Mouse (Mus musculus): ENCODE results near the gene Xrra1. TPM values are rescaled to one million over a fixed set of nuclear protein-coding genes. Genes with fewer than 3 reads are reported as not detected.

Gene Xrra1
- polyA plus RNA-seq, 1 experiment, result 1.1 TPM

DNA sequence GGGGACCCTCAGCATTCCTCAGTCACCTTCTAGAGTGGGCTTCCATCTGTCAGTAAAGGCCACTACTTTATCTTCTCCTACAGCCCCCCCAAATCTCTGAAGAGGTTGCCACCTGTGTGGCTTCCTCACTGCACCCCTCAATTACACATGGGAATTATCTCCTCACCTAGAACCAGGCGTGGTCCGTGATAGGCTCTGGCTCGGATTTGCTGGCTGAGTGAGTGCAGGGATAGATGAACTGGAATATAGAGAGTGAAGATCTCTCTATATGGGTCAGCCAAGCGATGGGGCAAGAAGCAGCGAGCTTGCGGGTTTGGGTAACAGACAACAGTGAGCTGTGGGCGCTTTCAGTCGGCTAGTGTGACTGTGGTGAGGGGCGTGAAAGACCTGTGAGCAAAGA is 33.4 kb upstream of the Xrra1 start:
- no peak for TF ChIP-seq CTCF (IDR thresholded peaks at IDR 0.05; ENCODE audit: insufficient read depth, low read length)
- no peak for TF ChIP-seq POLR2A (IDR thresholded peaks at IDR 0.05; ENCODE audit: borderline replicate concordance, extremely low read depth, low read depth, low read length)
- peaks cover 3% of the 10 kb centered on the region for H3K4me1 ChIP-seq (ENCODE audit: control insufficient read depth, insufficient read depth, low read length)
- no peak overlapping the region for H3K4me3 ChIP-seq (replicated peaks; ENCODE audit: extremely low read depth, low read depth, low read length)
- WGBS, result 86% methylated on average over 9 of the region's 9 CpGs
- DNase-seq, result no peak

- Histone ChIP-seq H3K4me1 (ENCODE audit: control insufficient read depth, insufficient read depth, low read length) (peaks cover 3% of the 10 kb centered on the region), H3K4me3 (replicated peaks; ENCODE audit: extremely low read depth, low read depth, low read length) (no peak overlapping the region)
- DNase-seq, result no peak
- no peak for TF ChIP-seq POLR2A (IDR thresholded peaks at IDR 0.05; ENCODE audit: borderline replicate concordance, extremely low read depth, low read depth, low read length)
- no peak for TF ChIP-seq CTCF (IDR thresholded peaks at IDR 0.05; ENCODE audit: insufficient read depth, low read length)
- WGBS, result 63% methylated on average over 6 of the region's 6 CpGs
These were observed 32.8 kb upstream of the Xrra1 start for GRCm38 (mm10) chr7:99826096-99826495.

DNA sequence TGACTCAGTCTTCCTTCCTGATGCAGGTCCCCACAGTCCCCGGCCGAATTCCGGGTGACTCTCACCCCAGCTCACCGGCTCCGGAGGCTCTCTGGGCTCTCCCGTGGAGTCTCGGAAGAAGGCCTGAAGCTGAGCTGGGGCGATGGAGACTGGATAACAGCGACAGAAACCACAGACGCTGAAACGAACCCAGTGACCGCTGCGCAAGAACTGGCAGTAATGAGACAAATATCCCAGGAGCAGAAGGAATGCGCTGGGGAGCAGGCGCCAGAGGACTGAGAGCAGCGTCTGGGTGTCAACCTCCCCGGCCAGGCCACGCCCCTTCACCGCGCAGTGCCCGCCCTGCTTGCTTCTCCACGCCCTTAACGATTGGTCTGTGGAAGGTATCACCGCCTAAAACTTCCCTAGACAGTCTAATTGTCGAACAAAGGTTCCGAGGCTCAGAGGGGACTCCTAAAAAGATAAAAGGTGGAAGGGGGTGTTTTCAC is 30.8 kb upstream of the Xrra1 start, which contains the start of gene Neu3:
TSS of gene Neu3 (minus strand) at position 335 of the 488 bp plus-strand sequence.
- H3K4me1 ChIP-seq (ENCODE audit: control insufficient read depth, insufficient read depth, low read length), result peaks cover 3% of the 10 kb centered on the region
- TF ChIP-seq CTCF (IDR thresholded peaks at IDR 0.05; ENCODE audit: insufficient read depth, low read length) (0 out of 2 replicates have a peak, but pooled peaks have one; percentile 3), POLR2A (IDR thresholded peaks at IDR 0.05; ENCODE audit: borderline replicate concordance, extremely low read depth, low read depth, low read length) (peak; percentile 79; the same call in 1 of the 2 replicates)
- DNase-seq, result peak; percentile 90
- peak within 1 kb of the TSS; percentile 61 for H3K4me3 ChIP-seq (replicated peaks; ENCODE audit: extremely low read depth, low read depth, low read length)
- 1% methylated on average over 26 of the region's 26 CpGs for WGBS

DNA sequence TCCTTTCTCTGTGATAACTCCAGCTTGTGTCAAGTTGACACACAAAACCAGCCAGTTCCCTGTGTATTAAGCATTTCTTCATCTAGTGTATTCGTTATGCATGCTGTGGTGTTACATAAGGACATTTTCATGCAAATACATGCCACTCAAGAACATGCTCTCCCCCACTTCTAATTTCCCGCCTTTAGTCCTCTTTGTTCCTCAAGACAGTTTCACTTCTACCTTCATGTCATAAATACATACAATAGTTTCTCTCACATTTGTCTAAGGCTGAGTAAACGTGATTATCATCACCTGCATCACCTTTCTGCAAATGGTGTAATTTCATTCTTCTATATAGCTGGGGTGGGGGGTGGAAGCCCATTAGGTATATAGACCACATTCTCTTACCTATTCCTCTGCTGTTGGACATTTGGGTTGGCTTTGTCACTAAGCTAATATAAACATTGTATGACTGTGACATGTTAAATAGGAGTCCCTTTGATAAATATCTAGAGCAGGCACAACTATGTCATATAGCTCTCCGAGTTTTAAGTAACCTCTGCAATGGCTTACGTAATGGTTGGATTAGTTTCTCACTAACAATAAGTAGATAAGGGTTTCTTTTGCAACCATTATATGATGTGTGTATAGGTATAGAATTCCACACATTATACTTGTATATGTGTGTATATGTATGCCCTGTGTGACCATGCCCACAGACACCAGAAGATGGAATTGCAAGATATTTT is 25.6 kb upstream of the Xrra1 start:
- no peak for DNase-seq

GRCm38 (mm10) chr7:99833846-99834222 is 25.1 kb upstream of the Xrra1 start:
- Histone ChIP-seq H3K4me3 (replicated peaks; ENCODE audit: extremely low read depth, low read depth, low read length) (no peak overlapping the region), H3K4me1 (ENCODE audit: control insufficient read depth, insufficient read depth, low read length) (no peaks in the 10 kb centered on the region)
- DNase-seq, result no peak
- WGBS, result 74% methylated on average over 2 of the region's 2 CpGs
- no peak for TF ChIP-seq POLR2A (IDR thresholded peaks at IDR 0.05; ENCODE audit: borderline replicate concordance, extremely low read depth, low read depth, low read length)
- no peak for TF ChIP-seq CTCF (IDR thresholded peaks at IDR 0.05; ENCODE audit: insufficient read depth, low read length)

More for the DNA sequence above, 25.6 kb upstream of the Xrra1 start:
- no peaks in the 10 kb centered on the region for H3K4me1 ChIP-seq (ENCODE audit: control insufficient read depth, insufficient read depth, low read length)
- no peak overlapping the region for H3K4me3 ChIP-seq (replicated peaks; ENCODE audit: extremely low read depth, low read depth, low read length)
- no peak for TF ChIP-seq CTCF (IDR thresholded peaks at IDR 0.05; ENCODE audit: insufficient read depth, low read length)
- no peak for TF ChIP-seq POLR2A (IDR thresholded peaks at IDR 0.05; ENCODE audit: borderline replicate concordance, extremely low read depth, low read depth, low read length)
- WGBS, result 69% methylated on average over 5 of the region's 5 CpGs

- no peak for DNase-seq
- Histone ChIP-seq H3K4me3 (replicated peaks; ENCODE audit: extremely low read depth, low read depth, low read length) (no peak overlapping the region), H3K4me1 (ENCODE audit: control insufficient read depth, insufficient read depth, low read length) (no peaks in the 10 kb centered on the region)
- TF ChIP-seq POLR2A (IDR thresholded peaks at IDR 0.05; ENCODE audit: borderline replicate concordance, extremely low read depth, low read depth, low read length) (no peak), CTCF (IDR thresholded peaks at IDR 0.05; ENCODE audit: insufficient read depth, low read length) (no peak)
- WGBS, result 80% methylated on average over 5 of the region's 5 CpGs
These were observed 24.5 kb upstream of the Xrra1 start for GRCm38 (mm10) chr7:99834314-99834853.

- Histone ChIP-seq H3K4me1 (ENCODE audit: control insufficient read depth, insufficient read depth, low read length) (no peaks in the 10 kb centered on the region), H3K4me3 (replicated peaks; ENCODE audit: extremely low read depth, low read depth, low read length) (no peak overlapping the region)
- WGBS, result 45% methylated on average over 4 of the region's 4 CpGs
- no peak for TF ChIP-seq CTCF (IDR thresholded peaks at IDR 0.05; ENCODE audit: insufficient read depth, low read length)
- TF ChIP-seq POLR2A (IDR thresholded peaks at IDR 0.05; ENCODE audit: borderline replicate concordance, extremely low read depth, low read depth, low read length), result no peak
- DNase-seq, result no peak
These were observed 22.1 kb upstream of the Xrra1 start for GRCm38 (mm10) chr7:99836781-99837180.

DNA sequence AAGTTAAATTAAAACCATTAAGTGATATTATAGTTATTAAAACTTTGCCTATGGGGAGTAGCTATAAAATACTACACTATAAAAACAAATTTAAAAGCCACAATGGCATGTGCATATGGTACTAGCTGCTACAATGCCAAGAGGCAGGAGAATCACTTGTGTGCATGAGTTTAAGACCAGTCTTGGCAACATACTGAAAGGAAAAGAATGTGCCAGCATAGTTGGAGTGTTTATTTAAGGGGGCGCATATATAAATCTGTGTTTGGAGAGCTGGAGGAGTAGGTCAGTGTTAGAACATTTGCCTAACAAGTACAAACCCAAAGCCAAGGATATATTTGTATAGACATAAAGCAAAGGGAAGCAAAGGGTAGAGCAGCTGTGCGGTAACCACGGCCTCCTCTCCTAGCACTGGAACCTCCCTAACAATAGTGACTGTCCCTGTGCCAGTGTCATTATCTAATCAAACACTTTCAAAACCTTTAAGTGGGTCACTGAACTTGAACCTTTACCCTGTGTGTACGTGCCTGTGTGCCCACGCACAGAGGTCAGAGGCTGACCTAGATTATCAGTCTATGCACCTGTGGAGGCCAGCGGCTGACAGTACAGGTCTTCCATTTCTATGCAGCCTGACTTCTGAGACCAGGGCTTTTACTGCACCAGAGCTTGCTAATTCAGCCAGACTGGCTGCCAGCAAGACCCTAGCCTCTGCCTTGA is 21.4 kb upstream of the Xrra1 start:
- TF ChIP-seq CTCF (IDR thresholded peaks at IDR 0.05; ENCODE audit: insufficient read depth, low read length) (no peak), POLR2A (IDR thresholded peaks at IDR 0.05; ENCODE audit: borderline replicate concordance, extremely low read depth, low read depth, low read length) (no peak)
- no peak overlapping the region for H3K4me3 ChIP-seq (replicated peaks; ENCODE audit: extremely low read depth, low read depth, low read length)
- DNase-seq, result no peak
- no peaks in the 10 kb centered on the region for H3K4me1 ChIP-seq (ENCODE audit: control insufficient read depth, insufficient read depth, low read length)
- 64% methylated on average over 6 of the region's 6 CpGs for WGBS

DNA sequence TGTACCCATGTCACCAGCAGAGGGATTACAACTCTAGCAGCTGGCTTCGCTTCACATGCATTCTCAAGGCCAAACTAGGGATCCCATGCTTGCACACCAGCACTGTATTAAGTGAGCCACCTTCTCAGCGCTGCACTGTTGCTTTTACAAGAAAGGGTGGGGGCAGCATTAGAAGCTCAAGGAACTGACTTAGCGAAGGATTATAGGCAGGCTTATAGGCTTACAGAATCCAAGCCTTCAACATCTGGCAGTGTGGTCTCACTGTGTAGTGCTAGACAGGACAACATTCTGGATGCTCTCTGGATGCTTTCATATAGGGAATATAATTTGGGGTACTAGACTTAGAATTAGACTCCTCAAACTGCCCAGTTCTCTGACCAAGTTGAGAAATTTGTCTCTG is 20.7 kb upstream of the Xrra1 start:
- no peak for TF ChIP-seq POLR2A (IDR thresholded peaks at IDR 0.05; ENCODE audit: borderline replicate concordance, extremely low read depth, low read depth, low read length)
- TF ChIP-seq CTCF (IDR thresholded peaks at IDR 0.05; ENCODE audit: insufficient read depth, low read length), result no peak
- DNase-seq, result no peak
- Histone ChIP-seq H3K4me1 (ENCODE audit: control insufficient read depth, insufficient read depth, low read length) (no peaks in the 10 kb centered on the region), H3K4me3 (replicated peaks; ENCODE audit: extremely low read depth, low read depth, low read length) (no peak overlapping the region)
- WGBS, result 87% methylated on average over 3 of the region's 3 CpGs

All from lung, adult 2 months (tissue).